Mouse (Mus musculus): Measurements from ENCODE around the gene Gtf2h4. TPM values are rescaled to one million over a fixed set of nuclear protein-coding genes. Genes with fewer than 3 reads are reported as not detected.

Gene Gtf2h4
- 11.0 and 17.2 TPM in 2 replicates for polyA plus RNA-seq (2012; rRNA removed)

- Histone ChIP-seq H3K27ac (ENCODE audit: insufficient read depth, low read depth, low read length) (no peak within 1 kb of the TSS), H3K36me3 (ENCODE audit: control insufficient read depth, insufficient read depth, low read length) (0 out of 2 replicates have a peak, but pooled peaks cover 1% of the 10 kb centered on the region), H3K4me1 (ENCODE audit: control insufficient read depth, insufficient read depth, insufficient read length, low read length) (peaks cover 4% of the 10 kb centered on the region; the same call in 1 of the 2 replicates), H3K4me3 (ENCODE audit: low read depth, low read length) (peak within 1 kb of the TSS; percentile 69), H3K27me3 (ENCODE audit: control insufficient read depth, insufficient read depth, low read length) (no peaks in the 10 kb centered on the region)
- TF ChIP-seq CTCF (IDR thresholded peaks at IDR 0.05; ENCODE audit: extremely low read depth, insufficient read length, insufficient replicate concordance, low read depth, low read length) = no peak
- WGBS = under 1% methylated on average over 23 of the region's 23 CpGs
These were observed at the start of gene Gtf2h4 for GRCm38 (mm10) chr17:35673416-35674035. Gene Gtf2h4, minus strand, starts transcription at chr17:35673739.

GRCm38 (mm10) chr17:35721676-35722075 lies 48.1 kb upstream of the Gtf2h4 start:
- Histone ChIP-seq H3K4me3 (ENCODE audit: low read depth, low read length) (no peak overlapping the region), H3K27me3 (ENCODE audit: control insufficient read depth, insufficient read depth, low read length) (no peaks in the 10 kb centered on the region), H3K27ac (ENCODE audit: insufficient read depth, low read depth, low read length) (peak overlapping the region; percentile 18; the same call in 1 of the 2 replicates), H3K36me3 (ENCODE audit: control insufficient read depth, insufficient read depth, low read length) (no peaks in the 10 kb centered on the region), H3K4me1 (ENCODE audit: control insufficient read depth, insufficient read depth, insufficient read length, low read length) (peaks cover 13% of the 10 kb centered on the region)
- TF ChIP-seq POLR2A (IDR thresholded peaks at IDR 0.05; ENCODE audit: low read depth, low read length) = no peak
- no peak for TF ChIP-seq CTCF (IDR thresholded peaks at IDR 0.05; ENCODE audit: extremely low read depth, insufficient read length, insufficient replicate concordance, low read depth, low read length)
- 43% methylated on average over 8 of the region's 8 CpGs for WGBS

GRCm38 (mm10) chr17:35720340-35720727 lies 46.8 kb upstream of the Gtf2h4 start:
- Histone ChIP-seq H3K36me3 (ENCODE audit: control insufficient read depth, insufficient read depth, low read length) (no peaks in the 10 kb centered on the region), H3K27me3 (ENCODE audit: control insufficient read depth, insufficient read depth, low read length) (no peaks in the 10 kb centered on the region), H3K27ac (ENCODE audit: insufficient read depth, low read depth, low read length) (no peak overlapping the region), H3K4me3 (ENCODE audit: low read depth, low read length) (no peak overlapping the region), H3K4me1 (ENCODE audit: control insufficient read depth, insufficient read depth, insufficient read length, low read length) (peaks cover 11% of the 10 kb centered on the region)
- 68% methylated on average over 11 of the region's 11 CpGs for WGBS
- no peak for TF ChIP-seq POLR2A (IDR thresholded peaks at IDR 0.05; ENCODE audit: low read depth, low read length)

- H3K4me1 ChIP-seq (ENCODE audit: control insufficient read depth, insufficient read depth, insufficient read length, low read length) = peaks cover 11% of the 10 kb centered on the region
- WGBS = 77% methylated on average over 9 of the region's 9 CpGs
- H3K27me3 ChIP-seq (ENCODE audit: control insufficient read depth, insufficient read depth, low read length) = no peaks in the 10 kb centered on the region
- H3K36me3 ChIP-seq (ENCODE audit: control insufficient read depth, insufficient read depth, low read length) = no peaks in the 10 kb centered on the region
- H3K4me3 ChIP-seq (ENCODE audit: low read depth, low read length) = no peak overlapping the region
- H3K27ac ChIP-seq (ENCODE audit: insufficient read depth, low read depth, low read length) = no peak overlapping the region
- TF ChIP-seq CTCF (IDR thresholded peaks at IDR 0.05; ENCODE audit: extremely low read depth, insufficient read length, insufficient replicate concordance, low read depth, low read length) (no peak), POLR2A (IDR thresholded peaks at IDR 0.05; ENCODE audit: low read depth, low read length) (no peak)
These were observed 46.2 kb upstream of the Gtf2h4 start for GRCm38 (mm10) chr17:35719616-35720339.

- TF ChIP-seq POLR2A (IDR thresholded peaks at IDR 0.05; ENCODE audit: low read depth, low read length) (no peak), CTCF (IDR thresholded peaks at IDR 0.05; ENCODE audit: extremely low read depth, insufficient read length, insufficient replicate concordance, low read depth, low read length) (no peak)
- H3K27me3 ChIP-seq (ENCODE audit: control insufficient read depth, insufficient read depth, low read length) = no peaks in the 10 kb centered on the region
- WGBS = 95% methylated on average over 6 of the region's 6 CpGs
These were observed 43.5 kb upstream of the Gtf2h4 start for GRCm38 (mm10) chr17:35717080-35717479.

GRCm38 (mm10) chr17:35716114-35716513 lies 42.6 kb upstream of the Gtf2h4 start:
- TF ChIP-seq CTCF (IDR thresholded peaks at IDR 0.05; ENCODE audit: extremely low read depth, insufficient read length, insufficient replicate concordance, low read depth, low read length) (no peak), POLR2A (IDR thresholded peaks at IDR 0.05; ENCODE audit: low read depth, low read length) (no peak)
- no peaks in the 10 kb centered on the region for H3K36me3 ChIP-seq (ENCODE audit: control insufficient read depth, insufficient read depth, low read length)
- H3K4me3 ChIP-seq (ENCODE audit: low read depth, low read length) = no peak overlapping the region
- peak overlapping the region; percentile 3; the same call in 1 of the 2 replicates for H3K27ac ChIP-seq (ENCODE audit: insufficient read depth, low read depth, low read length)
- WGBS = 25% methylated on average over 3 of the region's 3 CpGs
- H3K27me3 ChIP-seq (ENCODE audit: control insufficient read depth, insufficient read depth, low read length) = no peaks in the 10 kb centered on the region
- H3K4me1 ChIP-seq (ENCODE audit: control insufficient read depth, insufficient read depth, insufficient read length, low read length) = no peaks in the 10 kb centered on the region; the same call in 1 of the 2 replicates

More at GRCm38 (mm10) chr17:35717080-35717479, 43.5 kb upstream of the Gtf2h4 start:
- Histone ChIP-seq H3K36me3 (ENCODE audit: control insufficient read depth, insufficient read depth, low read length) (no peaks in the 10 kb centered on the region), H3K4me3 (ENCODE audit: low read depth, low read length) (no peak overlapping the region), H3K4me1 (ENCODE audit: control insufficient read depth, insufficient read depth, insufficient read length, low read length) (peaks cover 7% of the 10 kb centered on the region), H3K27ac (ENCODE audit: insufficient read depth, low read depth, low read length) (no peak overlapping the region)

GRCm38 (mm10) chr17:35710705-35711347 lies 37.3 kb upstream of the Gtf2h4 start:
- Histone ChIP-seq H3K27ac (ENCODE audit: insufficient read depth, low read depth, low read length) (no peak overlapping the region), H3K4me3 (ENCODE audit: low read depth, low read length) (no peak overlapping the region), H3K4me1 (ENCODE audit: control insufficient read depth, insufficient read depth, insufficient read length, low read length) (no peaks in the 10 kb centered on the region; the same call in 1 of the 2 replicates), H3K27me3 (ENCODE audit: control insufficient read depth, insufficient read depth, low read length) (no peaks in the 10 kb centered on the region), H3K36me3 (ENCODE audit: control insufficient read depth, insufficient read depth, low read length) (no peaks in the 10 kb centered on the region)
- 68% methylated on average over 8 of the region's 8 CpGs for WGBS
- no peak for TF ChIP-seq CTCF (IDR thresholded peaks at IDR 0.05; ENCODE audit: extremely low read depth, insufficient read length, insufficient replicate concordance, low read depth, low read length)
- TF ChIP-seq POLR2A (IDR thresholded peaks at IDR 0.05; ENCODE audit: low read depth, low read length) = no peak
